Mouse (Mus musculus) lung, embryonic 16.5 days (tissue): Measurements from ENCODE around the gene Nmb. TPM values are rescaled to one million over a fixed set of nuclear protein-coding genes. Genes with fewer than 3 reads are reported as not detected.

Experiments used
- ATAC-seq: fragments of 200-750 bp; cut with Nextera tagmentation; 2 replicates; pipeline ENCODE4 v1.8.0; 2017; ENCODE audit warnings: low read depth, mild to moderate bottlenecking, moderate library complexity
- H3K27ac ChIP-seq: fragments of 300-500 bp; sonication (generic); 2 replicates; pipeline ENCODE4 v1.5.1; 2014; ENCODE audit warnings: mild to moderate bottlenecking, control low read depth, low read length
- H3K27me3 ChIP-seq: fragments of 300-500 bp; sonication (generic); 2 replicates; pipeline ENCODE4 v1.6.1; 2014; ENCODE audit warnings: low read depth, low read length, mixed read lengths; ENCODE audit not compliant: control insufficient read depth, insufficient read depth
- H3K36me3 ChIP-seq: fragments of 300-500 bp; sonication (generic); 2 replicates; pipeline ENCODE4 v1.6.1; 2014; ENCODE audit warnings: low read length; ENCODE audit not compliant: control insufficient read depth, insufficient read depth
- H3K4me1 ChIP-seq: fragments of 300-500 bp; sonication (generic); replicated peaks from 2 replicates; pipeline ENCODE4 v1.6.1; 2014; ENCODE audit warnings: low read length, mixed read lengths; ENCODE audit not compliant: control insufficient read depth, insufficient read depth
- H3K4me2 ChIP-seq: fragments of 300-500 bp; sonication (generic); 2 replicates; pipeline ENCODE4 v1.6.1; 2014; ENCODE audit warnings: low read depth, low read length, control low read depth
- H3K4me3 ChIP-seq: fragments of 300-500 bp; sonication (generic); 2 replicates; pipeline ENCODE4 v1.5.1; 2014; ENCODE audit warnings: mild to moderate bottlenecking, low read length, control low read depth
- H3K9ac ChIP-seq: fragments of 300-500 bp; sonication (generic); 2 replicates; pipeline ENCODE4 v1.6.1; 2014; ENCODE audit warnings: low read length, control low read depth
- H3K9me3 ChIP-seq: fragments of 300-500 bp; sonication (generic); 2 replicates; pipeline ENCODE4 v1.6.1; 2016; ENCODE audit warnings: low read length; ENCODE audit not compliant: control insufficient read depth
- WGBS: fragments of 180-500 bp; shearing (Covaris S2); extraction: QIAGEN DNeasy Blood & Tissue Kit; methylation state at CpG from one replicate; pipeline ENCODE4 v1.1.7; 2014; 5-methylcytosine and 5-hydroxymethylcytosine counted together
- polyA plus RNA-seq: library from polyadenylated mRNA; unstranded; fragments of >200 nt; fragmentation: Nextera tagmentation; extraction: Ambion mirVana; gene quantifications from 2 replicates; pipeline ENCODE4 v1.2.1, GENCODE M21; 2015

The Nmb gene
- polyA plus RNA-seq, 1 experiment from 2014 or later: 9.7 TPM

DNA sequence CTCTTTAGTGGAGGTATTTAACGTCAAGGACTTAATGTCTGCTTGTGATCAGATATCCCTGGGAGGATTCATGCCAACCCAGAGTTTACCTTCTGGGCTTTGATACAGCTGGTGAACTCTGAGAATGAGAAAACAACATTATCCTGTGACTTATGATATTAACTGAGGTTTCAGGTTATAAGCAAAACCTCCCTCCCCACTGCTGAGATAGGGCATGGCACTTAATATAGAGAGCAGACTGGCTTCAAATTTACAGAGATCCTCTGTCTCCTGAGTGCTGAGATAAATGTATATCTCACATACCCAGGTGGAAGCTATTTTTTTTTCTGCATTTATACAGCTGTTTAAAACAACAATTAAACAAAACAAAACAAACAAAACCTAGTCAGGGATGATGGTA, 27.9 kb upstream of the Nmb start:
- Histone ChIP-seq H3K27me3 (no peaks in the 10 kb centered on the region), H3K4me2 (no peak overlapping the region), H3K9me3 (no peaks in the 10 kb centered on the region), H3K36me3 (peaks cover 9% of the 10 kb centered on the region), H3K4me1 (no peaks in the 10 kb centered on the region), H3K4me3 (no peak overlapping the region), H3K27ac (no peak overlapping the region), H3K9ac (no peak overlapping the region)
- 82% methylated on average over 1 of the region's 1 CpGs for WGBS
- no peak for ATAC-seq

DNA sequence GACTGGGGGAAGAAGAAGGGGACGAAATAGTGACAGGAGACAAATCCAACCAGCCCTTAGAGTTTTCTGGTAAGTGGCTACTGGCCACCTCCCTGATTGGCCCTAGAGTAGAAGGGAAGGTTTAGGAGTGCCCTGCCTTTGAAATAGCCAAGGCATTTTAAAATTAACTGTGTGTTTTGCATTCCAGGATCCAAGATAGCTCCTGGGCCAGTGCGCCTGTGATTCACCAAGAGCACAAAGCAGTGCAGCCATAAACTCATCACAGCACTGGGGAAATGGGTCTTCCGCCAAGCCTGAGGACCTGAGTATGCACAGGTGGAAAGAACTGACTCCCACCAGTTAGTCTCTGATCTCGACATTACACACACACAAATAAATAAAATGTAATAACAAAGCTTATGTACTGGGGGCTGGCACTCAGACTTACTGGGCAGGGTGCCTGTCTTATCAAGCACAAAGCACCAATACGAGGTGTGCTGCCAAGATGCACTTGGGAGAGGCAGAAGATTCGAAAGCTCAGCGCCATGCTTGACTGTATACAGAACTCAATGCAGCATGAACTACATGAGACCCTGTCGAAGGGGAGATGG, 26.8 kb upstream of the Nmb start:
- Histone ChIP-seq H3K27me3 (no peaks in the 10 kb centered on the region), H3K9ac (no peak overlapping the region), H3K4me3 (no peak overlapping the region), H3K4me1 (no peaks in the 10 kb centered on the region), H3K36me3 (peaks cover 9% of the 10 kb centered on the region), H3K4me2 (no peak overlapping the region), H3K27ac (no peak overlapping the region), H3K9me3 (no peaks in the 10 kb centered on the region)
- no peak for ATAC-seq
- 87% methylated on average over 8 of the region's 8 CpGs for WGBS

- H3K27me3 ChIP-seq: no peaks in the 10 kb centered on the region
- H3K4me2 ChIP-seq: no peak overlapping the region
- peaks cover 15% of the 10 kb centered on the region for H3K36me3 ChIP-seq
- WGBS: 81% methylated on average over 2 of the region's 2 CpGs
- no peaks in the 10 kb centered on the region for H3K9me3 ChIP-seq
- no peak overlapping the region for H3K9ac ChIP-seq
- ATAC-seq: no peak
- no peaks in the 10 kb centered on the region for H3K4me1 ChIP-seq
- H3K27ac ChIP-seq: no peak overlapping the region
- no peak overlapping the region for H3K4me3 ChIP-seq
Measured at GRCm38 (mm10) chr7:80923165-80923564, 18.3 kb upstream of the Nmb start.

DNA sequence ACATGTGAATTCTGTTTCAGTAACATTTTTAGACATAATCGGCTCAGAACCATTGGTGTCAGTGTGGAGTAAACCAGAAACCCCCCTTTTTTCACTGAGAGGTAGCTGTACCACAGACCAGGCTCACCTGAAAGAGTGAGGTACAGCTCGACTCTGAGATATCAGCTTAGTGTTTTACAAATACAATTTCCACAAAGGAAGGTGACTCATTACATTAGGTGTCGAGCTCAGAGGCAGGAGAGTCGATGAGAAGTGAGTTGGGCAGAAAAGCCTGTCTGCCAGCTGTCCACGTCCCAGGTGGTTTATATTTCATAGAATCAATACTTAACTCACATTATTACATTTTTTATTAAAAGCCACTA, 14.8 kb upstream of the Nmb start:
- 77% methylated on average over 5 of the region's 5 CpGs for WGBS
- H3K36me3 ChIP-seq: peaks cover 25% of the 10 kb centered on the region
- no peak for ATAC-seq

GRCm38 (mm10) chr7:80918982-80919646, 14.2 kb upstream of the Nmb start:
- Histone ChIP-seq H3K4me1 (no peaks in the 10 kb centered on the region), H3K36me3 (peaks cover 27% of the 10 kb centered on the region), H3K9ac (no peak overlapping the region), H3K9me3 (no peaks in the 10 kb centered on the region), H3K27ac (no peak overlapping the region), H3K4me2 (no peak overlapping the region), H3K4me3 (no peak overlapping the region), H3K27me3 (no peaks in the 10 kb centered on the region)
- ATAC-seq: no peak
- 69% methylated on average over 8 of the region's 8 CpGs for WGBS

More for the DNA sequence above, 14.8 kb upstream of the Nmb start:
- no peaks in the 10 kb centered on the region for H3K9me3 ChIP-seq
- no peak overlapping the region for H3K4me2 ChIP-seq
- H3K9ac ChIP-seq: no peak overlapping the region
- no peak overlapping the region for H3K27ac ChIP-seq
- no peaks in the 10 kb centered on the region for H3K4me1 ChIP-seq
- no peak overlapping the region for H3K4me3 ChIP-seq
- no peaks in the 10 kb centered on the region for H3K27me3 ChIP-seq

GRCm38 (mm10) chr7:80917916-80918465, 13.1 kb upstream of the Nmb start:
- Histone ChIP-seq H3K27me3 (no peaks in the 10 kb centered on the region), H3K4me2 (no peak overlapping the region), H3K9ac (no peak overlapping the region), H3K4me1 (no peaks in the 10 kb centered on the region), H3K4me3 (no peak overlapping the region), H3K9me3 (no peaks in the 10 kb centered on the region), H3K27ac (no peak overlapping the region), H3K36me3 (peaks cover 32% of the 10 kb centered on the region)
- no peak for ATAC-seq
- 61% methylated on average over 4 of the region's 4 CpGs for WGBS

GRCm38 (mm10) chr7:80912496-80912895, 7.6 kb upstream of the Nmb start:
- 69% methylated on average over 8 of the region's 8 CpGs for WGBS
- H3K27me3 ChIP-seq: no peaks in the 10 kb centered on the region
- H3K4me2 ChIP-seq: no peak overlapping the region
- no peak overlapping the region for H3K27ac ChIP-seq
- ATAC-seq: no peak
- H3K9me3 ChIP-seq: no peaks in the 10 kb centered on the region
- no peak overlapping the region for H3K4me3 ChIP-seq
- no peaks in the 10 kb centered on the region for H3K4me1 ChIP-seq
- H3K9ac ChIP-seq: no peak overlapping the region
- H3K36me3 ChIP-seq: peaks cover 30% of the 10 kb centered on the region

- Histone ChIP-seq H3K27ac (no peak overlapping the region), H3K36me3 (peaks cover 23% of the 10 kb centered on the region), H3K4me1 (no peaks in the 10 kb centered on the region), H3K4me2 (no peak overlapping the region), H3K4me3 (no peak overlapping the region), H3K9me3 (no peaks in the 10 kb centered on the region), H3K27me3 (no peaks in the 10 kb centered on the region), H3K9ac (no peak overlapping the region)
- WGBS: 73% methylated on average over 7 of the region's 7 CpGs
- ATAC-seq: no peak
Measured at GRCm38 (mm10) chr7:80911053-80911452, 6.2 kb upstream of the Nmb start.

DNA sequence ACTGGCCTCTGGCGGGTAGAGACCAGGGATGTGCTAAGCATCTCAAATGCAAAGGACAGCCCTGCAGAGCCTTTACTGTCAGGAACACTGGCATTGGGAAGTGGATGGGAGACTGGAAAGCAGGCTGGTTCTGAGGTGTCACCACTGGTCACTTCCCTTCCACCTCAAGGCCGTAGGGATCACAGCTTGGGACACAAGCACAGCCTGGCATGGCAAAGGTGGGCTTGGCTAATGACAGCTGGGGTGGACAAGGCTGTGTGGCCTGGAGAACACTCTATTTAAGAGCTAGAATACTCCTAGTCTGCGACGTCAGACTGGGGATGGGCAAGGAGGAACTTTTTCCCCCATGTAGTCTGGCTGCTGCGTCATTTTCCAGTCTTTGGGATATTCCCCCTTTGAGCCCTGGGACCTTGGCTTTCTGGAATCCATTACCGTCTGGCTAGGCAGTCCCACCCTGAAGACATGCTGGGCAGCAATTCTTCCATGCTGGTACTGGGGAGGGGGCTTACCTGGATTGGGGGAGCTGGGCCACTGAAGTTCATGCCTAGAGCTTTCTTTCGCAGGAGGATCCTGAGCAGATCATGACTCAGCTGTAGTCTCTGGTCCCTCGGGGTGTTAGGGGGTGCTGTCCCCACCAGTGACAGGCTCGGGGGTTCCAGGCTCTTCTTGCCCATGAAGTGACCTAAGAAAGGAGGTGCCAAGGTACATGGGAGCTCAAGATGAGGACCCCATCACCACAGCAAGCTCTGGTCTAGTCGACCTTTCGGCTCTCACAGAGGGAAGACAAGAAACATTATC, 1.1 kb downstream of the Nmb start:
- H3K4me2 ChIP-seq: peak overlapping the region; percentile 78
- H3K9ac ChIP-seq: no peak overlapping the region; the same call in 1 of the 2 replicates

More for the DNA sequence above, 1.1 kb downstream of the Nmb start:
- 82% methylated on average over 11 of the region's 11 CpGs for WGBS
- Histone ChIP-seq H3K27me3 (no peaks in the 10 kb centered on the region), H3K36me3 (peaks cover 2% of the 10 kb centered on the region; the same call in 1 of the 2 replicates), H3K27ac (no peak overlapping the region), H3K4me3 (peak overlapping the region; percentile 51), H3K9me3 (no peaks in the 10 kb centered on the region), H3K4me1 (peaks cover 18% of the 10 kb centered on the region)
- no peak for ATAC-seq
